Mouse (Mus musculus): ENCODE data around the gene Pald1. TPM values are rescaled to one million over a fixed set of nuclear protein-coding genes. Genes with fewer than 3 reads are reported as not detected.

Pald1 gene
- polyA plus RNA-seq, 1 experiment: 8.9 TPM

GRCm38 (mm10) chr10:61308706-61309320, 74.5 kb downstream of the Pald1 start:
- no peak overlapping the region for H3ac ChIP-seq (ENCODE audit: control insufficient read depth, insufficient read length, low read depth)
- no peaks in the 10 kb centered on the region for H3K36me3 ChIP-seq (ENCODE audit: control insufficient read depth, insufficient read depth)
- no peaks in the 10 kb centered on the region for H3K79me3 ChIP-seq (ENCODE audit: low read depth)
- no peak overlapping the region for H3K4me3 ChIP-seq (ENCODE audit: insufficient read depth, poor library complexity, severe bottlenecking)
- no peaks in the 10 kb centered on the region for H3K79me2 ChIP-seq (ENCODE audit: control insufficient read depth, insufficient read depth)
- H3K27me3 ChIP-seq (ENCODE audit: control insufficient read depth, insufficient read depth, insufficient read length): no peaks in the 10 kb centered on the region
- TF ChIP-seq MYOD1 (IDR thresholded peaks at IDR 0.05; ENCODE audit: control insufficient read depth, insufficient read length, low read depth): no peak
- no peak for TF ChIP-seq MYOG (IDR thresholded peaks at IDR 0.05; ENCODE audit: control insufficient read depth, extremely low read depth, insufficient read length)
- TF ChIP-seq USF1 (IDR thresholded peaks at IDR 0.05; ENCODE audit: low read depth): no peak
- no peak for TF ChIP-seq CEBPB (IDR thresholded peaks at IDR 0.05; ENCODE audit: low read depth)
- no peak for TF ChIP-seq MAX (IDR thresholded peaks at IDR 0.05)
- TF ChIP-seq CTCF (IDR thresholded peaks at IDR 0.05; ENCODE audit: control insufficient read depth, insufficient read depth, insufficient read length): no peak
- TF ChIP-seq FOSL1 (IDR thresholded peaks at IDR 0.05; ENCODE audit: insufficient read depth, low read length, poor library complexity, severe bottlenecking): no peak

GRCm38 (mm10) chr10:61305928-61306590, 77.3 kb downstream of the Pald1 start:
- no peaks in the 10 kb centered on the region for H3K79me3 ChIP-seq (ENCODE audit: low read depth)
- TF ChIP-seq MYOG (IDR thresholded peaks at IDR 0.05; ENCODE audit: control insufficient read depth, extremely low read depth, insufficient read length) (no peak), CEBPB (IDR thresholded peaks at IDR 0.05; ENCODE audit: low read depth) (no peak), MAX (IDR thresholded peaks at IDR 0.05) (no peak), MYOD1 (IDR thresholded peaks at IDR 0.05; ENCODE audit: control insufficient read depth, insufficient read length, low read depth) (no peak), USF1 (IDR thresholded peaks at IDR 0.05; ENCODE audit: low read depth) (no peak), CTCF (IDR thresholded peaks at IDR 0.05; ENCODE audit: control insufficient read depth, insufficient read depth, insufficient read length) (no peak), FOSL1 (IDR thresholded peaks at IDR 0.05; ENCODE audit: insufficient read depth, low read length, poor library complexity, severe bottlenecking) (no peak)
- no peaks in the 10 kb centered on the region for H3K27me3 ChIP-seq (ENCODE audit: control insufficient read depth, insufficient read depth, insufficient read length)
- H3ac ChIP-seq (ENCODE audit: control insufficient read depth, insufficient read length, low read depth): no peak overlapping the region
- H3K79me2 ChIP-seq (ENCODE audit: control insufficient read depth, insufficient read depth): no peaks in the 10 kb centered on the region
- no peak overlapping the region for H3K4me3 ChIP-seq (ENCODE audit: insufficient read depth, poor library complexity, severe bottlenecking)
- no peaks in the 10 kb centered on the region for H3K36me3 ChIP-seq (ENCODE audit: control insufficient read depth, insufficient read depth)

- Histone ChIP-seq H3ac (ENCODE audit: control insufficient read depth, insufficient read length, low read depth) (no peak overlapping the region), H3K27me3 (ENCODE audit: control insufficient read depth, insufficient read depth, insufficient read length) (no peaks in the 10 kb centered on the region), H3K36me3 (ENCODE audit: control insufficient read depth, insufficient read depth) (no peaks in the 10 kb centered on the region), H3K4me3 (ENCODE audit: insufficient read depth, poor library complexity, severe bottlenecking) (no peak overlapping the region), H3K79me2 (ENCODE audit: control insufficient read depth, insufficient read depth) (no peaks in the 10 kb centered on the region), H3K79me3 (ENCODE audit: low read depth) (no peaks in the 10 kb centered on the region)
- no peak for TF ChIP-seq MYOD1 (IDR thresholded peaks at IDR 0.05; ENCODE audit: control insufficient read depth, insufficient read length, low read depth)
Observed at GRCm38 (mm10) chr10:61304046-61304445, 79.3 kb downstream of the Pald1 start.

- no peaks in the 10 kb centered on the region for H3K36me3 ChIP-seq (ENCODE audit: control insufficient read depth, insufficient read depth)
- no peaks in the 10 kb centered on the region for H3K79me2 ChIP-seq (ENCODE audit: control insufficient read depth, insufficient read depth)
- no peaks in the 10 kb centered on the region for H3K79me3 ChIP-seq (ENCODE audit: low read depth)
- no peak overlapping the region for H3K4me3 ChIP-seq (ENCODE audit: insufficient read depth, poor library complexity, severe bottlenecking)
- no peaks in the 10 kb centered on the region for H3K27me3 ChIP-seq (ENCODE audit: control insufficient read depth, insufficient read depth, insufficient read length)
- no peak overlapping the region for H3ac ChIP-seq (ENCODE audit: control insufficient read depth, insufficient read length, low read depth)
- TF ChIP-seq MYOD1 (IDR thresholded peaks at IDR 0.05; ENCODE audit: control insufficient read depth, insufficient read length, low read depth): no peak
- no peak for TF ChIP-seq MYOG (IDR thresholded peaks at IDR 0.05; ENCODE audit: control insufficient read depth, extremely low read depth, insufficient read length)
- no peak for TF ChIP-seq CTCF (IDR thresholded peaks at IDR 0.05; ENCODE audit: control insufficient read depth, insufficient read depth, insufficient read length)
- TF ChIP-seq CEBPB (IDR thresholded peaks at IDR 0.05; ENCODE audit: low read depth): no peak
- no peak for TF ChIP-seq FOSL1 (IDR thresholded peaks at IDR 0.05; ENCODE audit: insufficient read depth, low read length, poor library complexity, severe bottlenecking)
- TF ChIP-seq MAX (IDR thresholded peaks at IDR 0.05): no peak
- no peak for TF ChIP-seq USF1 (IDR thresholded peaks at IDR 0.05; ENCODE audit: low read depth)
Observed at GRCm38 (mm10) chr10:61300996-61301395, 82.3 kb downstream of the Pald1 start.

- Histone ChIP-seq H3K27me3 (ENCODE audit: control insufficient read depth, insufficient read depth, insufficient read length) (no peaks in the 10 kb centered on the region), H3K79me3 (ENCODE audit: low read depth) (no peaks in the 10 kb centered on the region), H3ac (ENCODE audit: control insufficient read depth, insufficient read length, low read depth) (no peak within 1 kb of the TSS), H3K36me3 (ENCODE audit: control insufficient read depth, insufficient read depth) (no peaks in the 10 kb centered on the region), H3K4me3 (ENCODE audit: insufficient read depth, poor library complexity, severe bottlenecking) (no peak within 1 kb of the TSS), H3K79me2 (ENCODE audit: control insufficient read depth, insufficient read depth) (no peaks in the 10 kb centered on the region)
- TF ChIP-seq MAX (IDR thresholded peaks at IDR 0.05): no peak
- TF ChIP-seq FOSL1 (IDR thresholded peaks at IDR 0.05; ENCODE audit: insufficient read depth, low read length, poor library complexity, severe bottlenecking): no peak
- TF ChIP-seq MYOG (IDR thresholded peaks at IDR 0.05; ENCODE audit: control insufficient read depth, extremely low read depth, insufficient read length): no peak
- no peak for TF ChIP-seq CEBPB (IDR thresholded peaks at IDR 0.05; ENCODE audit: low read depth)
- no peak for TF ChIP-seq MYOD1 (IDR thresholded peaks at IDR 0.05; ENCODE audit: control insufficient read depth, insufficient read length, low read depth)
- no peak for TF ChIP-seq USF1 (IDR thresholded peaks at IDR 0.05; ENCODE audit: low read depth)
- TF ChIP-seq CTCF (IDR thresholded peaks at IDR 0.05; ENCODE audit: control insufficient read depth, insufficient read depth, insufficient read length): no peak
Observed at GRCm38 (mm10) chr10:61297477-61297876, 85.9 kb downstream of the Pald1 start, which contains the start of gene Prf1. Prf1 (plus strand) TSS chr10:61297833.
